Mouse (Mus musculus): ENCODE measurements around the gene Arhgef17. TPM values are rescaled to one million over a fixed set of nuclear protein-coding genes. Genes with fewer than 3 reads are reported as not detected.

The Arhgef17 gene
- polyA plus RNA-seq, 1 experiment: 30.3 TPM

GRCm38 (mm10) chr7:100963381-100963780 is 31.5 kb upstream of the Arhgef17 start:
- peak; percentile 37 for DNase-seq (ENCODE audit: low read depth)
- TF ChIP-seq CTCF (IDR thresholded peaks at IDR 0.05; ENCODE audit: borderline replicate concordance, extremely low read depth, insufficient read depth, insufficient read length) (no peak), POLR2A (IDR thresholded peaks at IDR 0.05; ENCODE audit: borderline replicate concordance, extremely low read depth, insufficient read depth, insufficient read length, poor library complexity, severe bottlenecking) (no peak)

- DNase-seq (ENCODE audit: low read depth): no peak
- TF ChIP-seq CTCF (IDR thresholded peaks at IDR 0.05; ENCODE audit: borderline replicate concordance, extremely low read depth, insufficient read depth, insufficient read length) (no peak), POLR2A (IDR thresholded peaks at IDR 0.05; ENCODE audit: borderline replicate concordance, extremely low read depth, insufficient read depth, insufficient read length, poor library complexity, severe bottlenecking) (no peak)
Observed at GRCm38 (mm10) chr7:100961146-100961545, 29.2 kb upstream of the Arhgef17 start.

GRCm38 (mm10) chr7:100960462-100960861 is 28.6 kb upstream of the Arhgef17 start:
- DNase-seq (ENCODE audit: low read depth): no peak
- TF ChIP-seq POLR2A (IDR thresholded peaks at IDR 0.05; ENCODE audit: borderline replicate concordance, extremely low read depth, insufficient read depth, insufficient read length, poor library complexity, severe bottlenecking): no peak
- no peak for TF ChIP-seq CTCF (IDR thresholded peaks at IDR 0.05; ENCODE audit: borderline replicate concordance, extremely low read depth, insufficient read depth, insufficient read length)

GRCm38 (mm10) chr7:100958426-100958825 is 26.5 kb upstream of the Arhgef17 start:
- no peak for DNase-seq (ENCODE audit: low read depth)
- TF ChIP-seq POLR2A (IDR thresholded peaks at IDR 0.05; ENCODE audit: borderline replicate concordance, extremely low read depth, insufficient read depth, insufficient read length, poor library complexity, severe bottlenecking) (no peak), CTCF (IDR thresholded peaks at IDR 0.05; ENCODE audit: borderline replicate concordance, extremely low read depth, insufficient read depth, insufficient read length) (peak; percentile 22; the same call in 1 of the 2 replicates)

- TF ChIP-seq POLR2A (IDR thresholded peaks at IDR 0.05; ENCODE audit: borderline replicate concordance, extremely low read depth, insufficient read depth, insufficient read length, poor library complexity, severe bottlenecking): no peak
- DNase-seq (ENCODE audit: low read depth): no peak
Observed at GRCm38 (mm10) chr7:100952686-100953085, 20.8 kb upstream of the Arhgef17 start.

GRCm38 (mm10) chr7:100951903-100952302 is 20.0 kb upstream of the Arhgef17 start:
- DNase-seq (ENCODE audit: low read depth): no peak
- TF ChIP-seq CTCF (IDR thresholded peaks at IDR 0.05; ENCODE audit: borderline replicate concordance, extremely low read depth, insufficient read depth, insufficient read length): no peak
- TF ChIP-seq POLR2A (IDR thresholded peaks at IDR 0.05; ENCODE audit: borderline replicate concordance, extremely low read depth, insufficient read depth, insufficient read length, poor library complexity, severe bottlenecking): no peak

- no peak for TF ChIP-seq POLR2A (IDR thresholded peaks at IDR 0.05; ENCODE audit: borderline replicate concordance, extremely low read depth, insufficient read depth, insufficient read length, poor library complexity, severe bottlenecking)
- no peak for TF ChIP-seq CTCF (IDR thresholded peaks at IDR 0.05; ENCODE audit: borderline replicate concordance, extremely low read depth, insufficient read depth, insufficient read length)
- no peak for DNase-seq (ENCODE audit: low read depth)
Observed at GRCm38 (mm10) chr7:100950481-100951010, 18.6 kb upstream of the Arhgef17 start.

GRCm38 (mm10) chr7:100950031-100950430 is 18.1 kb upstream of the Arhgef17 start:
- no peak for TF ChIP-seq CTCF (IDR thresholded peaks at IDR 0.05; ENCODE audit: borderline replicate concordance, extremely low read depth, insufficient read depth, insufficient read length)
- TF ChIP-seq POLR2A (IDR thresholded peaks at IDR 0.05; ENCODE audit: borderline replicate concordance, extremely low read depth, insufficient read depth, insufficient read length, poor library complexity, severe bottlenecking): no peak
- no peak for DNase-seq (ENCODE audit: low read depth)

GRCm38 (mm10) chr7:100944738-100945137 is 12.8 kb upstream of the Arhgef17 start:
- TF ChIP-seq CTCF (IDR thresholded peaks at IDR 0.05; ENCODE audit: borderline replicate concordance, extremely low read depth, insufficient read depth, insufficient read length) (no peak), POLR2A (IDR thresholded peaks at IDR 0.05; ENCODE audit: borderline replicate concordance, extremely low read depth, insufficient read depth, insufficient read length, poor library complexity, severe bottlenecking) (no peak)
- no peak for DNase-seq (ENCODE audit: low read depth)

GRCm38 (mm10) chr7:100944306-100944705 is 12.4 kb upstream of the Arhgef17 start:
- no peak for TF ChIP-seq CTCF (IDR thresholded peaks at IDR 0.05; ENCODE audit: borderline replicate concordance, extremely low read depth, insufficient read depth, insufficient read length)
- no peak for TF ChIP-seq POLR2A (IDR thresholded peaks at IDR 0.05; ENCODE audit: borderline replicate concordance, extremely low read depth, insufficient read depth, insufficient read length, poor library complexity, severe bottlenecking)
- no peak for DNase-seq (ENCODE audit: low read depth)

GRCm38 (mm10) chr7:100942789-100943615 is 11.1 kb upstream of the Arhgef17 start:
- TF ChIP-seq CTCF (IDR thresholded peaks at IDR 0.05; ENCODE audit: borderline replicate concordance, extremely low read depth, insufficient read depth, insufficient read length): peak; percentile 71
- TF ChIP-seq POLR2A (IDR thresholded peaks at IDR 0.05; ENCODE audit: borderline replicate concordance, extremely low read depth, insufficient read depth, insufficient read length, poor library complexity, severe bottlenecking): no peak
- DNase-seq (ENCODE audit: low read depth): peak; percentile 86

GRCm38 (mm10) chr7:100941169-100941568 is 9.3 kb upstream of the Arhgef17 start:
- no peak for DNase-seq (ENCODE audit: low read depth)
- TF ChIP-seq POLR2A (IDR thresholded peaks at IDR 0.05; ENCODE audit: borderline replicate concordance, extremely low read depth, insufficient read depth, insufficient read length, poor library complexity, severe bottlenecking): no peak
- TF ChIP-seq CTCF (IDR thresholded peaks at IDR 0.05; ENCODE audit: borderline replicate concordance, extremely low read depth, insufficient read depth, insufficient read length): no peak

Data from brain, embryonic 14.5 days (tissue).